Mouse (Mus musculus): ENCODE measurements around the gene Upf1. TPM values are rescaled to one million over a fixed set of nuclear protein-coding genes. Genes with fewer than 3 reads are reported as not detected.

Upf1 gene
- polyA plus RNA-seq (2014; fragmentation: Illumina TruSeq; extraction: RNeasy Lipid Tissue Mini Kit (QIAGEN cat#74804); ENCODE audit: low read depth, low replicate concordance): 27.5 TPM

GRCm38 (mm10) chr8:70353194-70353817 lies at the start of gene Upf1:
Upf1 (minus strand) TSS chr8:70353278.

GRCm38 (mm10) chr8:70373397-70374317 lies 20.6 kb upstream of the Upf1 start, which contains the start of gene Comp:
Comp (plus strand) TSS chr8:70373558.

GRCm38 (mm10) chr8:70329124-70329834 lies 23.8 kb downstream of the Upf1 start, which contains the start of gene Gdf1:
Gdf1 (plus strand) TSS chr8:70329817.

GRCm38 (mm10) chr8:70315624-70316510 lies 37.2 kb downstream of the Upf1 start, which contains the start of gene Cers1:
Cers1 (plus strand) TSS chr8:70315775.

GRCm38 (mm10) chr8:70302358-70302890 lies 50.7 kb downstream of the Upf1 start, which contains the start of the genes Ddx49 and Cope:
Ddx49 (minus strand) TSS chr8:70302489.
Cope (plus strand) TSS chr8:70302518.

GRCm38 (mm10) chr8:70282603-70283135 lies 70.4 kb downstream of the Upf1 start, which contains the start of gene Homer3:
Homer3 (plus strand) TSS chr8:70282827.

Other genes starting within 250 kb of the Upf1 start
- gene Ncan, start 232.4 kb downstream of the Upf1 start, polyA plus RNA-seq (2014; fragmentation: Illumina TruSeq; extraction: RNeasy Lipid Tissue Mini Kit (QIAGEN cat#74804); ENCODE audit: low read depth, low replicate concordance): not detected
- gene Nr2c2ap, start 221.9 kb downstream of the Upf1 start, polyA plus RNA-seq (2014; fragmentation: Illumina TruSeq; extraction: RNeasy Lipid Tissue Mini Kit (QIAGEN cat#74804); ENCODE audit: low read depth, low replicate concordance): 9.2 TPM
- 25.8 TPM for gene Rfxank, start 214.1 kb downstream of the Upf1 start, polyA plus RNA-seq (2014; fragmentation: Illumina TruSeq; extraction: RNeasy Lipid Tissue Mini Kit (QIAGEN cat#74804); ENCODE audit: low read depth, low replicate concordance)
- gene Borcs8, start 213.8 kb downstream of the Upf1 start, polyA plus RNA-seq (2014; fragmentation: Illumina TruSeq; extraction: RNeasy Lipid Tissue Mini Kit (QIAGEN cat#74804); ENCODE audit: low read depth, low replicate concordance): 32.6 TPM
- not detected for gene Mef2b, start 213.6 kb downstream of the Upf1 start, polyA plus RNA-seq (2014; fragmentation: Illumina TruSeq; extraction: RNeasy Lipid Tissue Mini Kit (QIAGEN cat#74804); ENCODE audit: low read depth, low replicate concordance)
- 82.1 TPM for gene Tmem161a, start 180.9 kb downstream of the Upf1 start, polyA plus RNA-seq (2014; fragmentation: Illumina TruSeq; extraction: RNeasy Lipid Tissue Mini Kit (QIAGEN cat#74804); ENCODE audit: low read depth, low replicate concordance)
- gene Slc25a42, start 141.0 kb downstream of the Upf1 start, polyA plus RNA-seq (2014; fragmentation: Illumina TruSeq; extraction: RNeasy Lipid Tissue Mini Kit (QIAGEN cat#74804); ENCODE audit: low read depth, low replicate concordance): 59.6 TPM
- gene Sugp2, start 119.1 kb downstream of the Upf1 start, polyA plus RNA-seq (2014; fragmentation: Illumina TruSeq; extraction: RNeasy Lipid Tissue Mini Kit (QIAGEN cat#74804); ENCODE audit: low read depth, low replicate concordance): 26.3 TPM
- gene Armc6, start 118.8 kb downstream of the Upf1 start, polyA plus RNA-seq (2014; fragmentation: Illumina TruSeq; extraction: RNeasy Lipid Tissue Mini Kit (QIAGEN cat#74804); ENCODE audit: low read depth, low replicate concordance): 8.0 TPM
- gene Homer3, start 70.5 kb downstream of the Upf1 start, polyA plus RNA-seq (2014; fragmentation: Illumina TruSeq; extraction: RNeasy Lipid Tissue Mini Kit (QIAGEN cat#74804); ENCODE audit: low read depth, low replicate concordance): 7.0 TPM
- gene Ddx49, start 50.8 kb downstream of the Upf1 start, polyA plus RNA-seq (2014; fragmentation: Illumina TruSeq; extraction: RNeasy Lipid Tissue Mini Kit (QIAGEN cat#74804); ENCODE audit: low read depth, low replicate concordance): 22.8 TPM
- gene Cope, start 50.8 kb downstream of the Upf1 start, polyA plus RNA-seq (2014; fragmentation: Illumina TruSeq; extraction: RNeasy Lipid Tissue Mini Kit (QIAGEN cat#74804); ENCODE audit: low read depth, low replicate concordance): 126 TPM
- gene Cers1, start 37.5 kb downstream of the Upf1 start, polyA plus RNA-seq (2014; fragmentation: Illumina TruSeq; extraction: RNeasy Lipid Tissue Mini Kit (QIAGEN cat#74804); ENCODE audit: low read depth, low replicate concordance): 0.68 TPM
- not detected for gene Gdf1, start 23.5 kb downstream of the Upf1 start, polyA plus RNA-seq (2014; fragmentation: Illumina TruSeq; extraction: RNeasy Lipid Tissue Mini Kit (QIAGEN cat#74804); ENCODE audit: low read depth, low replicate concordance)
- gene Comp, start 20.3 kb upstream of the Upf1 start, polyA plus RNA-seq (2014; fragmentation: Illumina TruSeq; extraction: RNeasy Lipid Tissue Mini Kit (QIAGEN cat#74804); ENCODE audit: low read depth, low replicate concordance): 11.6 TPM
- 7.9 TPM for gene Crtc1, start 86.3 kb upstream of the Upf1 start, polyA plus RNA-seq (2014; fragmentation: Illumina TruSeq; extraction: RNeasy Lipid Tissue Mini Kit (QIAGEN cat#74804); ENCODE audit: low read depth, low replicate concordance)
- gene Klhl26, start 123.7 kb upstream of the Upf1 start, polyA plus RNA-seq (2014; fragmentation: Illumina TruSeq; extraction: RNeasy Lipid Tissue Mini Kit (QIAGEN cat#74804); ENCODE audit: low read depth, low replicate concordance): 9.1 TPM
- not detected for gene Tmem59l, start 134.1 kb upstream of the Upf1 start, polyA plus RNA-seq (2014; fragmentation: Illumina TruSeq; extraction: RNeasy Lipid Tissue Mini Kit (QIAGEN cat#74804); ENCODE audit: low read depth, low replicate concordance)
- gene Crlf1, start 139.9 kb upstream of the Upf1 start, polyA plus RNA-seq (2014; fragmentation: Illumina TruSeq; extraction: RNeasy Lipid Tissue Mini Kit (QIAGEN cat#74804); ENCODE audit: low read depth, low replicate concordance): 0.63 TPM
- 105 TPM for gene Rex1bd, start 153.5 kb upstream of the Upf1 start, polyA plus RNA-seq (2014; fragmentation: Illumina TruSeq; extraction: RNeasy Lipid Tissue Mini Kit (QIAGEN cat#74804); ENCODE audit: low read depth, low replicate concordance)
- 1,940 TPM for gene Uba52, start 157.5 kb upstream of the Upf1 start, polyA plus RNA-seq (2014; fragmentation: Illumina TruSeq; extraction: RNeasy Lipid Tissue Mini Kit (QIAGEN cat#74804); ENCODE audit: low read depth, low replicate concordance)
- 152 TPM for gene Fkbp8, start 174.4 kb upstream of the Upf1 start, polyA plus RNA-seq (2014; fragmentation: Illumina TruSeq; extraction: RNeasy Lipid Tissue Mini Kit (QIAGEN cat#74804); ENCODE audit: low read depth, low replicate concordance)
- 118 TPM for gene Kxd1, start 174.7 kb upstream of the Upf1 start, polyA plus RNA-seq (2014; fragmentation: Illumina TruSeq; extraction: RNeasy Lipid Tissue Mini Kit (QIAGEN cat#74804); ENCODE audit: low read depth, low replicate concordance)
- 11.8 TPM for gene Ell, start 186.2 kb upstream of the Upf1 start, polyA plus RNA-seq (2014; fragmentation: Illumina TruSeq; extraction: RNeasy Lipid Tissue Mini Kit (QIAGEN cat#74804); ENCODE audit: low read depth, low replicate concordance)
- 33.1 TPM for gene Isyna1, start 241.1 kb upstream of the Upf1 start, polyA plus RNA-seq (2014; fragmentation: Illumina TruSeq; extraction: RNeasy Lipid Tissue Mini Kit (QIAGEN cat#74804); ENCODE audit: low read depth, low replicate concordance)